Comparison of ENCODE assay signal across 25 mouse cellular contexts in genomic region chr1:178730271-178730670, GRCm38 (mm10).
DNase-seq lines count a peak whose midpoint lies in the region; ATAC-seq and TF ChIP-seq lines count a peak whose summit lies in the region.
"Had no signal": no experiment of that assay in that cellular context is flagged by ENCODE, and none has a peak within 500 bp of the region (broad histone marks: within the 10 kb centered on the region; RNA-seq: fewer than 3 reads in every experiment).

No protein-coding gene starts in this region.

- no peaks in the 10 kb centered on the region for H3K27me3 ChIP-seq in lung, embryonic 14.5 days (ENCODE audit: insufficient read depth, low read length)
- H3K27me3 ChIP-seq: CH12.LX; embryonic facial prominence, embryonic 13.5 days; embryonic facial prominence, embryonic 15.5 days; forebrain, embryonic 12.5 days; Patski had no signal

- no peak overlapping the region for H3K9ac ChIP-seq in lung, embryonic 14.5 days
- H3K9ac ChIP-seq: embryonic facial prominence, embryonic 13.5 days; embryonic facial prominence, embryonic 15.5 days; forebrain, embryonic 12.5 days had no signal

- peak; percentile 41 to 46 for DNase-seq in cerebellum, adult 18-20 months
- no peak for DNase-seq in cerebellum, adult 8-10 months
- DNase-seq in cerebellum, adult 9-11 months: peak; percentile 44
- no peak for DNase-seq in cerebellum, adult 11 months
- DNase-seq in lung, embryonic 14.5 days: peak; percentile 8
- DNase-seq in lung, postnatal 10 days: no peak
- peak; percentile 78 for DNase-seq in brain, adult 2 months (ENCODE audit: low read depth, low spot score)
- DNase-seq: adrenal gland, adult 8-10 months; adrenal gland, postnatal 14 days; adrenal gland, postnatal 36 days; B cell, adult 2 months; cerebellum, postnatal 36 days; embryo, embryonic 11 days had no signal

- no peak for TF ChIP-seq CTCF in lung, embryonic 14.5 days (IDR thresholded peaks at IDR 0.05; ENCODE audit: low read depth)

- no peaks in the 10 kb centered on the region for H3K9me3 ChIP-seq in lung, embryonic 14.5 days (ENCODE audit: low read depth, low read length)
- H3K9me3 ChIP-seq: embryonic facial prominence, embryonic 13.5 days; embryonic facial prominence, embryonic 15.5 days; forebrain, embryonic 10.5 days; forebrain, embryonic 12.5 days had no signal

- H3K4me2 ChIP-seq in lung, embryonic 14.5 days: no peak overlapping the region
- H3K4me2 ChIP-seq: embryonic facial prominence, embryonic 13.5 days; embryonic facial prominence, embryonic 15.5 days; forebrain, embryonic 12.5 days had no signal

- no peaks in the 10 kb centered on the region for H3K4me1 ChIP-seq in lung, embryonic 14.5 days (ENCODE audit: insufficient read depth)
- H3K4me1 ChIP-seq: forebrain, embryonic 12.5 days had no signal

- ATAC-seq in lung, embryonic 14.5 days (ENCODE audit: insufficient read depth): no peak
- ATAC-seq: activated CD4-positive, CD25-positive, alpha-beta regulatory T cell, adult 4 months; CD4-positive, CD25-positive, alpha-beta regulatory T cell, adult 4 months; forebrain, embryonic 14.5 days; forebrain, embryonic 16.5 days; Patski had no signal

- H3K36me3 ChIP-seq in lung, embryonic 14.5 days (ENCODE audit: insufficient read depth): no peaks in the 10 kb centered on the region
- H3K36me3 ChIP-seq: forebrain, embryonic 10.5 days; forebrain, embryonic 12.5 days; G1E had no signal

- H3K4me3 ChIP-seq in lung, embryonic 14.5 days (ENCODE audit: low read depth, low read length): no peak overlapping the region
- H3K4me3 ChIP-seq: embryonic facial prominence, embryonic 13.5 days; embryonic facial prominence, embryonic 15.5 days; erythroblast, embryonic 14.5 days; forebrain, embryonic 10.5 days; forebrain, embryonic 12.5 days had no signal

- 91% methylated on average over 3 of the region's 3 CpGs for WGBS in lung, embryonic 14.5 days

- no peak overlapping the region for H3K27ac ChIP-seq in lung, embryonic 14.5 days (ENCODE audit: low read depth)
- H3K27ac ChIP-seq: embryonic facial prominence, embryonic 13.5 days; embryonic facial prominence, embryonic 15.5 days; forebrain, embryonic 10.5 days; forebrain, embryonic 12.5 days had no signal

Comparison
In these comparisons a context has a peak if more than half of its experiments do, and no peak if none do; other contexts are left out.
1. DNase-seq: peak in cerebellum, adult 18-20 months (2 of 2), cerebellum, adult 9-11 months (single experiment), lung, embryonic 14.5 days (single experiment) and brain, adult 2 months (single experiment); none in cerebellum, adult 8-10 months (single experiment), cerebellum, adult 11 months (single experiment) and lung, postnatal 10 days (single experiment).